Mouse (Mus musculus) myocyte (in vitro differentiated cells): ENCODE measurements at regions not wholly inside any gene's neighbourhood (a gene's known extent, or its start where the extent isn't known, plus 50 kb on each side); places are given as distances from the start of the nearest gene placed in this dataset.

Source experiments
- H3K27me3 ChIP-seq: one replicate; pipeline ENCODE4 v1.6.1; 2011; ENCODE audit not compliant: control insufficient read depth, insufficient read depth, insufficient read length
- H3K36me3 ChIP-seq: one replicate; pipeline ENCODE4 v1.6.1; 2011; ENCODE audit not compliant: control insufficient read depth, insufficient read depth
- H3K4me2 ChIP-seq: one replicate; pipeline ENCODE4 v1.6.1; 2011; ENCODE audit warnings: low read depth, control low read depth
- H3K4me3 ChIP-seq: one replicate; pipeline ENCODE4 v1.5.1; 2011; ENCODE audit warnings: mild to moderate bottlenecking, control low read depth, moderate library complexity
- H3K79me2 ChIP-seq: one replicate; pipeline ENCODE4 v1.6.1; 2011; ENCODE audit not compliant: control insufficient read depth, insufficient read depth
- H3ac ChIP-seq: one replicate; pipeline ENCODE4 v1.6.1; 2011; ENCODE audit not compliant: control insufficient read depth, insufficient read length
- CEBPB ChIP-seq: IDR thresholded peaks from 2 replicates; pipeline ENCODE4 v1.6.1; 2011; ENCODE audit warnings: mild to moderate bottlenecking, moderate library complexity; ENCODE audit not compliant: poor library complexity, insufficient read depth, severe bottlenecking
- E2F4 ChIP-seq: IDR thresholded peaks from one replicate; pipeline ENCODE4 v1.6.1; 2011; ENCODE audit warnings: mild to moderate bottlenecking, control low read depth, moderate library complexity; ENCODE audit not compliant: insufficient read depth
- MAX ChIP-seq: IDR thresholded peaks from one replicate; pipeline ENCODE4 v1.6.1; 2011; ENCODE audit warnings: low read depth, mild to moderate bottlenecking, control low read depth
- MYOD1 ChIP-seq, 3 experiments: IDR thresholded peaks; one replicate each; pipeline ENCODE4 v1.6.1; 2011; ENCODE audit warnings: control low read depth in 2 of 3, low read depth in 2 of 3, mild to moderate bottlenecking in 2 of 3, moderate library complexity in 1 of 3; ENCODE audit not compliant: insufficient read length in 2 of 3, control insufficient read depth in 1 of 3
- MYOG ChIP-seq, 3 experiments: IDR thresholded peaks; one replicate each; pipeline ENCODE4 v1.6.1; 2011; ENCODE audit warnings: control low read depth in 2 of 3, low read depth in 2 of 3, mild to moderate bottlenecking in 2 of 3; ENCODE audit not compliant: insufficient read length in 2 of 3, control insufficient read depth in 1 of 3, insufficient read depth in 1 of 3
- POLR2A ChIP-seq: IDR thresholded peaks from one replicate; pipeline ENCODE4 v1.6.1; 2011; ENCODE audit warnings: low read depth, mild to moderate bottlenecking, control low read depth, moderate library complexity; ENCODE audit not compliant: insufficient read length
- POLR2AphosphoS2 ChIP-seq: IDR thresholded peaks from one replicate; pipeline ENCODE4 v1.6.1; 2011; ENCODE audit warnings: low read depth, control low read depth; ENCODE audit not compliant: insufficient read length
- REST ChIP-seq: IDR thresholded peaks from one replicate; pipeline ENCODE4 v1.6.1; 2011; ENCODE audit warnings: mild to moderate bottlenecking, control low read depth, moderate library complexity; ENCODE audit not compliant: insufficient read depth, insufficient read length
- SRF ChIP-seq: IDR thresholded peaks from one replicate; pipeline ENCODE4 v1.6.1; 2011; ENCODE audit warnings: low read depth; ENCODE audit not compliant: control insufficient read depth, insufficient read length
- TCF12 ChIP-seq: IDR thresholded peaks from one replicate; pipeline ENCODE4 v1.6.1; 2011; ENCODE audit warnings: mild to moderate bottlenecking, control low read depth; ENCODE audit not compliant: poor library complexity, insufficient read depth, severe bottlenecking
- TCF3 ChIP-seq: IDR thresholded peaks from one replicate; pipeline ENCODE4 v1.6.1; 2011; ENCODE audit warnings: low read depth, control low read depth; ENCODE audit not compliant: insufficient read length
- USF1 ChIP-seq: IDR thresholded peaks from one replicate; pipeline ENCODE4 v1.6.1; 2011; ENCODE audit warnings: low read depth, mild to moderate bottlenecking, control low read depth, moderate library complexity

DNA sequence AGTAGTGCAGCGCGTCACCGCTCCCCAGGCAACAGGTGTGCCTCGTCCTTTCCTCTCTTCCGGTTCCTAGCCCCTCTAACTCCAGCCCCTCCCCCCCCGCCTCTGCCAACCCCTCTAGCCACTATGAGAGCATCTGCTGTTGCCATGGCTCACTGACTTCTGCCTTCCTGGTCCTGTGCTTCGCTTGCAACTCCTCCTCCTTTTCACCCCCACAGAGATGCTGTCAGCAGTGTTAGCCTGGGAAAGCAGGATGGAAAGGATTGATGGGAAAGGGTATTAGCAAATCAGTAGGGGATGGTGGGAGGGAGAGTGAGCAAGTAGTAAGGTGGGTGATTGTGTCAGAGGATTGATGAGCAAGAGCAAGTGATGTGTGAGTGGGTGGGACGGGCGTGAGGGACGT is 178.7 kb upstream of the Dnajc24 start:
- H3ac ChIP-seq = no peak overlapping the region
- no peak overlapping the region for H3K4me2 ChIP-seq
- no peak for TF ChIP-seq SRF
- no peak for TF ChIP-seq POLR2AphosphoS2
- TF ChIP-seq USF1 = no peak
- TF ChIP-seq E2F4 = no peak
- TF ChIP-seq TCF12 = no peak
- TF ChIP-seq REST = no peak
- TF ChIP-seq MAX = no peak
- TF ChIP-seq POLR2A = no peak
- no peak for TF ChIP-seq MYOD1 (IDR thresholded peaks at IDR 0.05; ENCODE audit: control insufficient read depth in 1 of 3, insufficient read length in 2 of 3, low read depth in 2 of 3)
- no peak for TF ChIP-seq CEBPB
- TF ChIP-seq MYOG (IDR thresholded peaks at IDR 0.05; ENCODE audit: control insufficient read depth in 1 of 3, insufficient read depth in 1 of 3, insufficient read length in 2 of 3, low read depth in 2 of 3) = no peak
- no peak for TF ChIP-seq TCF3
- no peak overlapping the region for H3K4me3 ChIP-seq
- H3K36me3 ChIP-seq = no peaks in the 10 kb centered on the region
- no peaks in the 10 kb centered on the region for H3K27me3 ChIP-seq
- no peaks in the 10 kb centered on the region for H3K79me2 ChIP-seq

DNA sequence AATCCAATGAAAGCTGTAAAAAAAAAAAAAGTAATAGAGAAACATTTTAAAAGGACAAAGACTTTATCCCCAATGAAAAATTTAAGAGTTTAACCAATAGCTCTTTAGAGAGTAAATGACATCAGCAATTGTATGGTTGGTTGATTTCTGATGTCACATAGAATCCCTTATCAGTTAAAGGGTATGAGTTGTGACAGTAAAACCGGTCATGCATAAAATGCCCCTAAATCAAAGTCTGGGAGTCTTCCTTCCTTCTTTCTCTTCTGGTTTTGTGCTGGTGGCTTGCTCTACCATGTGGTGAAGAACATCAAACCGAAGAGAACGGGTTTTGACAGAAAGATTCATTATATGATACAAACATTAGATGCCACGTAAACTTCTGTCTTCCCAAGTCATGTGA is 159.3 kb upstream of the Dnajc24 start:
- Histone ChIP-seq H3K4me2 (no peak overlapping the region), H3K36me3 (no peaks in the 10 kb centered on the region), H3K4me3 (no peak overlapping the region), H3K79me2 (no peaks in the 10 kb centered on the region), H3K27me3 (no peaks in the 10 kb centered on the region), H3ac (no peak overlapping the region)
- TF ChIP-seq USF1 (no peak), MYOD1 (IDR thresholded peaks at IDR 0.05; ENCODE audit: control insufficient read depth in 1 of 3, insufficient read length in 2 of 3, low read depth in 2 of 3) (no peak), SRF (no peak), E2F4 (no peak), CEBPB (no peak), POLR2A (no peak), REST (no peak), MAX (no peak)

DNA sequence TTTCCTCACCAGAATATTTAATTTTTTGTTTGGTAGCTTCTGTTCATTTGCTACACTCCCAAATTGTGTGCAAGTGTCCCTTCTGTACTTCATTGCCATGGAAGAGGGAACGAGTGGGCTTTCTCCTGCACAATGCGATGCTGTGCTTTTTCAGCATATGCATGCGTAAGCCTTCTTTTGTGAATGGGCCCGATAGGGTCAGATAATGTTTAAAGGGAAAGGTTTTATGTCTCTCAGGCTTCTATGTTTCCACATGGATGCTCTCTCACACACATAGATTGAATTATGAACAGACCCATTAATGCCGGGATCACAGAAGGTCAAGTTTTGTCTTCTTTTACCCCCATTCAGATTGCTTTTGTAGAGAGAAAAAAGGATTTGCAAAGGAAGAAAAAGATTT is 158.5 kb upstream of the Dnajc24 start:
- TF ChIP-seq REST (no peak), E2F4 (no peak), SRF (no peak), USF1 (no peak), TCF3 (no peak), MAX (no peak), TCF12 (no peak), MYOD1 (IDR thresholded peaks at IDR 0.05; ENCODE audit: control insufficient read depth in 1 of 3, insufficient read length in 2 of 3, low read depth in 2 of 3) (no peak), MYOG (IDR thresholded peaks at IDR 0.05; ENCODE audit: control insufficient read depth in 1 of 3, insufficient read depth in 1 of 3, insufficient read length in 2 of 3, low read depth in 2 of 3) (no peak), CEBPB (no peak), POLR2A (no peak), POLR2AphosphoS2 (no peak)

DNA sequence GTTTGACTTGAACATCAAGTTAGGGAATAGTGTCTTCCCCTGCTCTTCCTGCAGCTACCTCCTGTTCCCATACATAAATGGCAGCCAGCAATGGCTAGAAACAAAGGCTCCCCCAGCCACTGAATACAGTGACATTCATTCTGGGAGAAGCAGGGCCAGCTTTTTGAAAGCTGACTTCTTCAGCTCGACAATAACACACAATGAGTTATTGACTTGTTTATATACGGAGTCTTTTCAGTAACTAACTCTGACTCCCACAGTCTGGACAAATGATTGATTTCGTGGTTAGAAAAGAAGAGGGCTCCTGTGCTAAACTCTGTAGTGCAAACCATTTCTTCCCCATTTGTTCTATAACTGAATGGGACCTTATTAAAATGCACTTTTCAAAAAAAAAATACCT is 146.4 kb upstream of the Dnajc24 start:
- H3K27me3 ChIP-seq = no peaks in the 10 kb centered on the region
- no peaks in the 10 kb centered on the region for H3K79me2 ChIP-seq
- no peak overlapping the region for H3ac ChIP-seq
- H3K4me3 ChIP-seq = no peak overlapping the region
- H3K4me2 ChIP-seq = no peak overlapping the region
- no peaks in the 10 kb centered on the region for H3K36me3 ChIP-seq
- no peak for TF ChIP-seq MAX
- no peak for TF ChIP-seq SRF
- TF ChIP-seq POLR2A = no peak
- no peak for TF ChIP-seq TCF12
- no peak for TF ChIP-seq E2F4
- TF ChIP-seq CEBPB = no peak
- TF ChIP-seq USF1 = no peak
- no peak for TF ChIP-seq MYOD1 (IDR thresholded peaks at IDR 0.05; ENCODE audit: control insufficient read depth in 1 of 3, insufficient read length in 2 of 3, low read depth in 2 of 3)
- no peak for TF ChIP-seq POLR2AphosphoS2
- TF ChIP-seq TCF3 = no peak
- no peak for TF ChIP-seq MYOG (IDR thresholded peaks at IDR 0.05; ENCODE audit: control insufficient read depth in 1 of 3, insufficient read depth in 1 of 3, insufficient read length in 2 of 3, low read depth in 2 of 3)
- TF ChIP-seq REST = no peak

More for the DNA sequence above, 158.5 kb upstream of the Dnajc24 start:
- no peaks in the 10 kb centered on the region for H3K36me3 ChIP-seq
- no peak overlapping the region for H3K4me3 ChIP-seq
- no peaks in the 10 kb centered on the region for H3K27me3 ChIP-seq
- H3K4me2 ChIP-seq = no peak overlapping the region
- no peaks in the 10 kb centered on the region for H3K79me2 ChIP-seq
- no peak overlapping the region for H3ac ChIP-seq

DNA sequence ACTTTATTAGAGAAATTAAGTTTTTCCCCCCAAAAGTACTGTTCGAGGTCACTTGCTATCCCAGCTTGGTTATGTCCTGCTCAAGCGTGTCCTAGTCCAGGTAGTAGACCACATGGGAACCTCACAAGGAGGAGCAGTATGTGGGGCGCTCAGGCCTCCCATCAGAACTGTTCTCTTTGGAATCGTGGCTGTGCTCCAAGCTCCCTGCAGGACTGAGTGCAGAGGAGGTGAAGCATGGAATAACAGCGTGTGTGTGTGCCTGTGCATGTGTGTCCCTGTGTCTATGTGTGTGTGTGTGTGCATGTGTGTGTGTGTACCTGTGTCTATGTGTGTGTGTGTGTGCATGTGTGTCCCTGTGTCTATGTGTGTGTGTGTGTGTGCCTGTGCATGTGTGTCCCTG is 137.6 kb upstream of the Dnajc24 start:
- Histone ChIP-seq H3ac (no peak overlapping the region), H3K36me3 (no peaks in the 10 kb centered on the region), H3K4me2 (no peak overlapping the region), H3K27me3 (no peaks in the 10 kb centered on the region), H3K79me2 (no peaks in the 10 kb centered on the region), H3K4me3 (no peak overlapping the region)
- TF ChIP-seq POLR2AphosphoS2 (no peak), SRF (no peak), TCF12 (no peak), POLR2A (no peak), REST (no peak), E2F4 (no peak), MYOG (IDR thresholded peaks at IDR 0.05; ENCODE audit: control insufficient read depth in 1 of 3, insufficient read depth in 1 of 3, insufficient read length in 2 of 3, low read depth in 2 of 3) (no peak), TCF3 (no peak), MYOD1 (IDR thresholded peaks at IDR 0.05; ENCODE audit: control insufficient read depth in 1 of 3, insufficient read length in 2 of 3, low read depth in 2 of 3) (no peak), MAX (no peak), USF1 (no peak), CEBPB (no peak)
